Mouse (Mus musculus) erythroblast, embryonic 14.5 days (primary cell): ENCODE data around the gene Rapgefl1.

ENCODE experiments used
- GATA1 ChIP-seq: IDR thresholded peaks from 2 replicates; pipeline ENCODE4 v1.6.1; 2012; ENCODE audit warnings: low read length, inconsistent platforms, mixed read lengths
- TAL1 ChIP-seq: IDR thresholded peaks from 3 replicates; pipeline ENCODE4 v1.6.1; 2012; ENCODE audit warnings: low read length, inconsistent platforms, mixed read lengths

- TF ChIP-seq GATA1, result no peak
- TF ChIP-seq TAL1, result no peak
These were observed 39.9 kb upstream of the Rapgefl1 start for GRCm38 (mm10) chr11:98796515-98797216.
